Mouse (Mus musculus) left cerebral cortex, adult 8-10 months (tissue): ENCODE results near the gene Fam124b. TPM values are rescaled to one million over a fixed set of nuclear protein-coding genes. Genes with fewer than 3 reads are reported as not detected.

Experiments
- DNase-seq, 2 experiments: peaks; one replicate each; pipeline ENCODE4 v3.0.0; 2022; ENCODE audit warnings: low spot score in 2 of 2
- total RNA-seq, 4 experiments: library from RNA; stranded (reverse); gene quantifications; 2 replicates each; pipeline ENCODE4 v1.2.4; 2022

Fam124b gene
- total RNA-seq, 4 experiments from 2014 or later: 0.14 TPM; not detected in 3

DNA sequence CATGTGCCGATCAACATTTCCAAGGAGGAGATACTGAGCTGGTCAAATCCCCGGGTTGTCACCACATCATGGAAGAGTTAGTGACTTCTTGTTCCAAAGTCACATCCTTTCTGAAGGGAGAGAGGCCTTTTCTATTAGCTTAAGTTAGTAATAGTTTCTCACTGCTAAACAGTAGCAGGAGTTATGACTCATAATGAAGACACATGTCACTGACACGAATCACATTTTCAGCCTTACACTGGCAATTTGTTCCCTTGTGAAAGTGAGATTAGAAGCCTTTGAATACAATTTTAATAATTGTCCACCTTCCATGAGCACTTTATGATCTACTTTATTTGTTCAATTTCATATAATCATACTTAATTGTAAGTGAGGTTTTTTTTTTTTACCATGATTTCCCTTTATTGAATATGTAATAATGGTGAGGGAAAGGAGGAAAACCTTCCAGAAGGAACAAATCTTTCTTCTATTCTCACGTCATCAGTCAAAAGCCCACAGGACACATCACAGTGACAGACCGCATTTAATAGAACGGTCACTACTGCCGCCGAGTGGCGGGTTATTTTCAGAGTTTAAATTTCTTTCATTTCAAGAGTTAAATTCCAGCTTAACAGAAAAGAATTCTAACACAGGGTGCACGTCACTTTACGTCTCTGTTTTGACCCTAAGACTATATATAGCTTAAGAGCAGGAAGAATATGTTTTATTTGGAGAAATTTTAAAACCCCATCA, 40.5 kb downstream of the Fam124b start:
- no peak for DNase-seq

DNA sequence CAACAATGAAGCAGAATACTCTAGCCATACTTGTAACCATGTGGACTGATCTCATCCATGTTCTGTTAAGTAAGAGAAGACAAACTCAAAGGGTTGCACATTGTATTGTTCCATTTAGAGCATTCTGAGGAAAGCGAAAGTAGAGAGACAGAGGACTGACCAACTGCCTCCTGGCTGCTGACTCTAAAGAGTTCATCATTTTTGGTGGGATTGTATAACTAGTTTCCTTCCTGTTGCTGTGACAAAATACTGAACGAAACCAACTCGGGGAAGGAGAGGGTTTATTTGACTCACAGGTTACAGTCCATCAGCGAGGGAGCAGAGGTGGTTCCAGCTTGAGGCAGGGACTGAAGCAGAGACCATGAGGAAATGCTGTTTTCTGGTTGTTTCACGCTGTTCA, 50.6 kb downstream of the Fam124b start:
- DNase-seq: no peak

GRCm38 (mm10) chr1:80166577-80166976, 51.7 kb downstream of the Fam124b start:
- DNase-seq: no peak

DNA sequence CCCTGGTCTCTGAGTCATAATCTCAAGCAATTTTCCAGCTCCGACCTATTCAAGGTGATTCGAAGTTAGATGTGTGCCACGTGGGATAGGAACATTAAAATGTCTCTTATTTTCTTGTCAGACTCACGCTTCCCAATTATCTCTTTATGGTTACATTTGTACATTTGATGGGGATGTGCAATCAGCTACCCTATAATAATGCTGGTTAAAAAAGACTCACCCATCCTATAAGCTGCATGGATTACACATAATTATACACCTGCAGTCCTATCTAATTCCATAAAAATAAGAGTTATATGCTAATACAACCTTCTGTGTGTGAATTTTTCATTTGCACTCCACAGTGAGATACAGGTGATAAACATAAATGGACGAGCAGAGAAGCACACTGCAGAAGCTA, 52.9 kb downstream of the Fam124b start:
- no peak for DNase-seq

GRCm38 (mm10) chr1:80162943-80163342, 55.3 kb downstream of the Fam124b start:
- no peak for DNase-seq

DNA sequence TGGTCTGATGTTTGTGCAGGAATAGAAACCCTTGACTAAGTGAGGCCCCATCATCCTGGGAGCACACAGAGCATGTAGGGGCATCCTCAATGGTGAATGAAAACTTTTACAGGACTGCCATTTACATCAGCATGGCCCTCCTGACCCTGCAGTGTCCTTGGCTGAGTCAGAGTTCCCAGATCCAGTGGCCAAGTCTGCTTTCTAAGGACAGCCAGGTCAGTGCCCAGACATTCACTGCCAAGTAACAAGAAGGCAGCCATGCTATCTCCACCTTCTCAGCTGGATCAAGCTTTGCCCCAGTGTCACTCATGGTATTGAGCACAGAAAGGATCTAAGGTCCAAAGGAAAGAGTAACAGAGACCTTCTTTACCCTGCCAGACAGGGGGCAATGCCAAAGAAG, 58.7 kb downstream of the Fam124b start:
- DNase-seq: no peak

- no peak for DNase-seq
These were observed 63.4 kb downstream of the Fam124b start for GRCm38 (mm10) chr1:80154902-80155301.

DNA sequence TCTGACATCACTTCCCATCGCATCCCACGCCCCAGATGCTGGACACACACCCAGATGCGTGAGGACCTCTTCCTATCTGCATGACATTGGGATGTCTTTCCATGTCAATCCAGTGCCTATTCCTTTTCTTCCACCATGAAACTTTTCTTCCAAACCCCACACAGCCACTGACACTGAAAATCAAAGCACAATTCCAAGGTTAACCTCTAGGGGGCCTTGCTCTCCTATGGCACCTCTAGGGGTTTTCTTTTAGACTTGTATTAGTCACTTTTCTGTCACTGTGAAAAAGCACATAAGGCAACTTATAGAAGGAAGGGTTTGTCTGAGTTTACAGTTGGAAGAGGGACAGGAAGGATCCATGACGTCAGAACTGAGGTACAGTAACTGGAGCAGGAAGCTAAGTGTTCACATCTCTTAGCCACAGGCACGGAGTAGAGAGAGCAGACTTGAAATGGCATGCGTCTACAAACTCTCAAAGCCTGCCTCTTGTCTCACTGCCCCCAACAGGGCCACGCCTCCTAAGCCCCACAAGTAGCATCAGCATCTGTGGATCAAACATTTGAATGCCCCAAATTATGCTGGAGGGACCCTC, 65.1 kb downstream of the Fam124b start:
- no peak for DNase-seq

- no peak for DNase-seq
These were observed 67.6 kb downstream of the Fam124b start for GRCm38 (mm10) chr1:80150681-80151080.

Other genes starting within 250 kb of the Fam124b start
- gene Cul3, start 122.0 kb upstream of the Fam124b start, total RNA-seq: 100 to 1,000 TPM; 121 to 151 (median 142) TPM
- not detected for gene Gm45261, start 243.0 kb upstream of the Fam124b start, total RNA-seq